Mouse (Mus musculus): ENCODE data around the gene Yju2.

The Yju2 gene

DNA sequence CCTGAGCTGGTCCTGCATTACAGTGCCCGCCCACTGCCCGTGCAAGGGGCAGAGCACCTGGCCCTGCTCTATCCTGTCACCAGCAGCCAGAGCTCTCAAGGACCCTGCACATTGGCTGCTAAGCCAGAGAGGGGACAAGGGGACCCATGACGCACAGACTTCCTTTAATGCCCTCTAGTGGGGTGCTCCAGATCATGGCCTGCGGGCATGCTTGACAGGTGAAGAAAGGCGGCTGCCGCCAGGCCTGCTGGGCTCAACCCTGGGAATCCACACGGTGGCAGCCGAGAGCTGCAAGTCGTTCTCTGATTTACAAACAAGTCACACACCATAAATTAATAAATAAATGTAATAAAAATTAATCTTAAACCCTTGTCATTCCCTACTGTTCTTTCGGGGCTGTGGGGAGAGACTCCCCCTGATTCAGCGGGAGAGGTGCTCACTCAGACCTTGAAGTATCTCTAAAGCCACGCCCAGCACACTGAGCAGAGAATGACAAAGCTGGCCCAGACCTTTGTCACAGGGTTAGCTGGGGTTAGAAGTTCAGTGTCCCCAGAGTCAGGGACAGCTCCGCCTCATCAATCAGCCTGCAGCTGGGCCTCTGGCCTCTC is 17.5 kb downstream of the Yju2 start:
- TF ChIP-seq GATA4 (IDR thresholded peaks at IDR 0.05; ENCODE audit: insufficient replicate concordance, low read length), result no peak

DNA sequence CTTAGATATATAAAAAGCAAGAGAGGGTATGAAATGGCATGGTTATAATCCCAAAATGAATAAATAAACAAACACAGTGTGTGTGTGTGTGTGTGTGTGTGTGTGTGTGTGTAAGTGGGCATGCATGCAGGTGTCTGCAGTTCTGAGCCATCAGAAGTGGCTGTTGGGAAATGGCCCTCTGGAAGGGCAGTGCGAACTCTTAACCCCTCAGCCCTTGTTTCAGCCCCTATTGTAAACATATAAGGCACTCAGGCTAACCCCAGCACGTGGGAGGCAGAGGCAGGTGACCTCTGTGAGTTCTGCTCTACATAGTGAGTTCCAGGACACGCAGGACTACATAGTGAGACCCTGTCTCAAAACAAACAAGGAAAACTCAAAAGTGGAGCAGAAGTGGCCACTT is 18.4 kb downstream of the Yju2 start:
- no peak for TF ChIP-seq GATA4 (IDR thresholded peaks at IDR 0.05; ENCODE audit: insufficient replicate concordance, low read length)

DNA sequence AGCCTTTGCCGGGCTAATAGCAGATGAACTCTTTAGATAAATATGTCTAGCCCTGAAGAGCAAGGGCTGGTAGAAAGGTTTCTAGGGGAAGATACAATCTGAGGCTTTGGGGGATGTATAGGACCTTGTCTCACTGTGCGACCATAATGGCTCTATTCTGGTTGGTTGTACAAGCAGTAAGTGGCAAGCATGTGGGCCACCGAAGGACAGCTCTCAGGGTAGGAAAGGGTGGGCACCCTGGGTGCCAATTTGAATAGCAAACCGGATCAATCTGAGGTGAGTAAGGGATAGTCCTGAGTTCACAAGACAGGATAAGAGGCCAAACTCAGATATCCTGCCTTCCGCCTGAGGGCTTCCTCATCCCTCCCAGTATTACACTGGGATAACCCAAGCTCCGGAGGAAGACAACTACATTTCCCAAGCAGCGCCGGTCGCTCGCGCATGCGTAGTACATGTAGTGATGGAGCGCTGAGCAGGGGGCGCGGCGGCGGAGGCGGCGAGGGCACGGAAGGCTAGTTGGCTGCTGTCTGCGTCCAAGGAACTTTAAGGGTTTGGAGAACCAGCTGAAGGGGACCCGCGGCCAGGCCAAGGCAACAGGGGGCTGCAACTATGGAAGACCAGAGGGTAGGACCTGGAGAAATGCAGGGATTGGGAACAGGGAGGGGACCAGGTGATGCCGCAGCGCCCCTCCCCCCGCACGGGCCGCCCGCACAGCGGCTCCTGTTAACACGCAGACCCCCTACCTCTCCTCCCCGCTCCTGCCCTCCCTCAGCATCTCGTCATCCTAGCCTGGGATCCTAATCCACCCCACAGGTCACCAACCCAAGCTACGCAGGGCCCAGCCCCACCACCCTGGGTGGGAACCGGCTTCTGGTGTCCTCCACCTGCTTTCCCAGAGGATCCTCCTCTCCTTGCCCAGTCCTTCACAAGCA is 27.4 kb downstream of the Yju2 start, which contains the start of gene Fsd1:
Fsd1 (plus strand) TSS at position 480 of the 932 bp plus-strand sequence.
- no peak for TF ChIP-seq GATA4 (IDR thresholded peaks at IDR 0.05; ENCODE audit: insufficient replicate concordance, low read length)

DNA sequence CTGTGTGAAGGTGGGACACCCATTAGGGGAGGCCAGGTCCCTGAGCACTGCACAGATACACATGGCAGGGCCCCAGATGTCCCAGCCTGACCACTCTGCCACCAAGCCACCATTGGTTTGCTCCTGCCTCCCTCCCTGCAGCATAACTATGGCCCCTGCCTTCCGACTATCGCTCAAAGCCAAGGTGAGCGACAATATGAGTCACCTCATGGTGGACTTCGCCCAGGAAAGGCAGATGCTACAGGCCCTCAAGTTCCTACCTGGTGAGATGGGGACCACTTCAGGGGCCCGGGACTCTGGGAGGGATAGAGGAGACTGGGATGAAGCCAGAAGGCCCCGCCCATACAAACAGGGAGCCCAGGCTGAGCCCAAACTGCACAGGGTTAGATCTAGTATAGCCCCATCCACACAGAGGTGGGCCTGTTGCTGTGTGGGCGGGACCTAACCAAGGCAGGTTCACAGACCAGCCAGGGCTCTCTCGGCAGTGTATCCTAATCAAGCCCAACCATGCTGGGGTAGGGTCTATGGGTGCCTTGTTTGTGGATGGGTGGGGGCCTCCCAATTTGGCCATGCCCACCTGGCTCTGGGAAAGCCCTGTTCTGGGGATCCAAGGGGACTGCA is 31.5 kb downstream of the Yju2 start:
- no peak for TF ChIP-seq GATA4 (IDR thresholded peaks at IDR 0.05; ENCODE audit: insufficient replicate concordance, low read length)

DNA sequence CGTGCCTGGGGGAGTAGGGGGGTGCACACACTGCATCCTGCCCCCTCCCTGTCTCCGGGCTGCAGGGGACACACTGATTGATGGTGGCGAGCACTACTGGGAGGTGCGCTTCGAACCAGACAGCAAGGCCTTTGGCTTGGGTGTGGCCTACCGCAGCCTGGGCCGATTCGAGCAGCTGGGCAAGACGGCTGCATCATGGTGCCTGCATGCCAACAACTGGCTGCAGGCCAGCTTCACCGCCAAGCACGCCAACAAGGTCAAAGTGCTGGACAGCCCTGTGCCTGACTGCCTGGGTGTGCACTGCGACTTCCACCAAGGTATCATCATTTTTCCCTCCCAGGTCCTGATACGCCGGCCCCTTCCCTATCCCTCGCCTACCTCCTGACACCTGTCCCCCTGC is 37.1 kb downstream of the Yju2 start:
- TF ChIP-seq GATA4 (IDR thresholded peaks at IDR 0.05; ENCODE audit: insufficient replicate concordance, low read length), result no peak

DNA sequence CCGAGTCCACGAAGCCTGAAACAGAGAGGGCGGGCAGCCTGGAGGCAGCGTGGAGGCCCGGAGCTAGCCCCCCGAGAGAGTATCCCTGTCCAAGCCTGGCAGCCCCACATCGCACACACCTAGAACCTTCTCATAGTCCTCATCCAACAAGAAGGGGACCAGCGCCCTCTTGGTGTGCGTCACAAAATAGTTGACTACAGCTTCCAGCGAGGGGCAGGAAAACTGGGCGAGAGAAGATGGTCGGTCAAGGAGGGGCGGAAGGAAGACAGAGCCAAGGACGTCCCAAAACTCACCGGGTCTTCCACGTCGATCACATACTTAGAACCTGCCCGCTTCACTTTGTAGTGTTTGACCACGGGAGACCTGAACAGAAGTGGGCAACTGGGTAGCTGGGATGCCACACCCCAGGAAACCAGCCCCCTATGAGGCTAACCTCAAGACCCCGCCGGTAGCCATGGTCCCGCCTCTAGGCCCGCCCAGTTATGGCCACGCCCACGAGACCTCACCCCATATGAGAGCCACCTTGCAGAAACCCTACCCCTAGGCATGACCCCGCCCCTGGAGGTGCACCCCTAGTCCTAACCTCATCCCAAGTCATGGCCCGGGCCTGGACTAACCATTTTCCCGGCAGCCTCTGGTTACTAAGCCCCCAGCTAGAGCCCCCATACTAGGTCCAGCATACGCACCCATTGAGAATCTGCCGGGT is 41.0 kb downstream of the Yju2 start:
- no peak for TF ChIP-seq GATA4 (IDR thresholded peaks at IDR 0.05; ENCODE audit: insufficient replicate concordance, low read length)

DNA sequence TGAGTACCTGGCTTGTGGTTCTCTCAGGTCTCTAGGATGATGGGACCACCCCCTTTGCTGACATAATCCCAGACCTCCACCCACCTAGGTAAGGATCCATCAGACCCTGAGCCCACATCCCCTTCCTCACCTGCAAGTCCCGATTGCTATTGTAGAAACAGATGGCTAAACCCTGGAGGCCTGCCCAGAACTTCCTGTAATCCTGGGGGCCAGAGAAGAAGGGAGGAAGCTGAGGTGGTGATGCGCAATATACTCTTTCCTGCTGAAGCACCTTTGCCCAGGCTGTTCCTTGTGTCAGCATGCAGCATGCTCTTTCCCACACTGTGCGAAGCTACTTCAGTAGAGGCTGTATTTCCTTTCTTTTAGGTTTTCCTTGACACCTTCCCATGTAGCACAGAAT is 44.1 kb downstream of the Yju2 start:
- TF ChIP-seq GATA4 (IDR thresholded peaks at IDR 0.05; ENCODE audit: insufficient replicate concordance, low read length), result no peak

DNA sequence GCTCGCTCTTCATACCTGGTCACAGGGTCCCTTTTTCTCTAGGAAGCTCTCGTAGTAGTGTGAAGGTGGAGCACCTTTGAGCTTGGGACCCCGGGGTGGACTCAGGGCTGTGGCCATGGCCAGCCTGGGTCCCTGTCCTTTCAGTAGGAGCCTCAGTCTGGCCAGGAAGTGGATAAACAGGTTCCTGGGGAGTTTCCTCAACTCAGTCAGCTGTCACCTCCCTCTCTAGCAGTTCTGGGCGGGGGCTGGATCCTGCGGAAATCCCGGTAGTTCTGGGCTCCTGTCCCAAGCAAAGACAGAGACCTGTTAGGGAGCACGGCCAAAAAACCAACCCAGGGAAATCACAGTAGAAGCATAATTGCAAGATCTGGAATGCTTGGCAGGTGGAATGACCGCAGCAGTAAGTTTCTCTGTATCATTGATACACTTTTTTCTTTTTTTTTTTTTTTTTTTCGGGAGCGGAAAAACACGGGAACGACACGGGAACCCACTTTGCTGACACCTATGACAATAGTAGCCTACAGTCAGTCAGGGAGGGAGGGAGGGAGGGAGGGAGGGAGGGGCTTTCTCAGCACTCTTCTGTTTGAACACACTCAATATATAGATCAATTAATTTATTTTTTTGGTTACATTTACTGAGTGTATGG is 46.6 kb downstream of the Yju2 start, which contains the start of the genes Stap2 and Mpnd:
Stap2 (minus strand) TSS at position 170 of the 647 bp plus-strand sequence.
Mpnd (plus strand) TSS at position 297 of the 647 bp plus-strand sequence.
- no peak; the same call in 1 of the 2 replicates for TF ChIP-seq GATA4 (IDR thresholded peaks at IDR 0.05; ENCODE audit: insufficient replicate concordance, low read length)

DNA sequence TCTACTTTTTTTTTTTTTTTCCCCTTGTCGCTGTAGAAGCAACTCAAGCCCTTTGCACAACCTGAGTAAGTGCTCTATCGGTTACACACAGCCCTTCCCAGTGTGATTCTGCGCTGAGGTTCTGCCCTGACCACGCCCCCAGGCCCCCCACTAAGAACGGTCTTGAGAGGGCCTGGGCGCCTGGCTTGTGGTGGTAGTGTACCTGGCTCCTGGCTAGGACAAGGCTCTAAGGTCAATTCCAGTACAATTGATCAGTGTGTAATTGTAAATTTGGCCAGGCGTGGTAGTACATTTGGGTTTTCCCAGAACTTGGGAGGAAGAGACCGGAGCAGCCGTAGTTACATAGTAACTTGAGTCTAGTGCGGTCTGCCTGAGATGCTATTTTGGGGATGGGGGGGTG is 48.1 kb downstream of the Yju2 start:
- TF ChIP-seq GATA4 (IDR thresholded peaks at IDR 0.05; ENCODE audit: insufficient replicate concordance, low read length), result no peak

DNA sequence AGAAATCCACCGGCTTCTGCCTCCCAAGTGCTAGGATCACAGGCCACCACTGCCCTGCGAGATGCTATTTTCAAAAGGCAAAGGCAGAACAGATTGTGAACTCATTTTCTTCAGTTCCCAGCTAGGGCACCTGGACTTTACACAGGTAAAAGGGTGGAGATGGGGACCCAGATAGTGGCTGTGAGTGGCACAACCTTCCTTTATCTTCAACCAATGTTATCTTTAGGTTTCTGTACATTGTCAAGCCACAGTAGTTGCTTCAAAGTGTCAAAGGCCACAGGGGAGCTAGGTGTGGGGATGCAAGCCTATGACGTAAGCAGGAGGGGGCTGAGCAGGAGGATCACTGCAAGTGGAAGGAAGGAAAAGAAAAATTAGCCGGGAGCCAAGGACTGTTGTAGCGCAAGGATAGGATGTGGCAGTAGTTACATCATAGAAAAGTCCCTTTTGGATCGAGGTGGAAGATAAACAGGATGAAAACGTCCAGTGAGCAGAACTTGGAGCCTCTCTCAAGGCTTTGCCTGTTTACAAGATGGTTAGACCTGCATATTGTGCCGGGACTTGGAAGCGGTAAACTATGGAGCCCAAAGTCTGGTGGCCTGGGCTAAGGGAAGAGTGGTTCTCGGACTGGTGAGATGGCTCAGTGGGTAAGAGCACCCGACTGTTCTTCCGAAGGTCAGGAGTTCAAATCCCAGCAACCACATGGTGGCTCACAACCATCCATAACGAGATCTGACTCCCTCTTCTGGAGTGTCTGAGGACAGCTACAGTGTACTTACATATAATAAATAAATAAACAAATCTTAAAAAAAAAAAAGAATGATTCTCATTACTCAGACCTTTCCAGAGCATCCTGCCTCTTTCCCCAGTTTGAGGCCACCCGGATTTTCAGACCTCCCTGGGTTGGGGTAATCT is 48.8 kb downstream of the Yju2 start:
- no peak for TF ChIP-seq GATA4 (IDR thresholded peaks at IDR 0.05; ENCODE audit: insufficient replicate concordance, low read length)

DNA sequence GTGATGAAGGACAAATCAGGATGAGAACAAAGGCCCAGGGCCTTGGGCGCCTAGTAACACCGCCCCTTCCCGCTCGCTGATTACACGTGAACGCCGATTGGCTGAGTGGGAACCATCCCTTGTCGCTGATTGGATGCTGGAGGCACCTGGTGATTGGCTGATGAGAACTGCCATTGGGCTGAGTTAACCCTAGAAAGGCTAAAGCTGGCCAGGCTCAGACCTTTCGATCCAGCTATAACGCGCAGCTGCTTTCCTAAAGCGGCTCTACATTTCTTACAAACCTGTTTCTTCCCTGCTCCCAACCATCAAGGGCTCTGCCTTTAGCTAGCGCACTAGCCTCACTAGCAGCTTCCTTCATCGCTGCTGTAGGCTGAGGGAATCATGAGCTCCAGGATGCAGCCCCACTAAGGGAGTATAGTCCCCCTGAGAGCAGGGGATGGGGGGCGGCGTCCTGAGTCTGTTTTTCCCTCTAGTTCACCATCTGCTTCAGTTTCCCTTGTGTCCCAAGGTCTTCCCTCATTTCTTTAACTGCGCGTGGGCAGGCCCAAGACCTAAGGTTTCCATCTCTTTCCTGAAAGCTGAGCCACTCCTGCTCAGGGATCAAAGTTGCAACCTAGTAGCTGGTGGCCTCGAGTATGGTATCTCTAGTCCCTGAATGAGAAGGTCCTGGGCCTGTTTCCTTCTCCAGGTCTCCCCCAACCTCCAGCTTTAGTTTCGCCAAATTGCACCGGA is 49.6 kb downstream of the Yju2 start:
- TF ChIP-seq GATA4 (IDR thresholded peaks at IDR 0.05; ENCODE audit: insufficient replicate concordance, low read length), result peak; percentile 93; the same call in 1 of the 2 replicates

DNA sequence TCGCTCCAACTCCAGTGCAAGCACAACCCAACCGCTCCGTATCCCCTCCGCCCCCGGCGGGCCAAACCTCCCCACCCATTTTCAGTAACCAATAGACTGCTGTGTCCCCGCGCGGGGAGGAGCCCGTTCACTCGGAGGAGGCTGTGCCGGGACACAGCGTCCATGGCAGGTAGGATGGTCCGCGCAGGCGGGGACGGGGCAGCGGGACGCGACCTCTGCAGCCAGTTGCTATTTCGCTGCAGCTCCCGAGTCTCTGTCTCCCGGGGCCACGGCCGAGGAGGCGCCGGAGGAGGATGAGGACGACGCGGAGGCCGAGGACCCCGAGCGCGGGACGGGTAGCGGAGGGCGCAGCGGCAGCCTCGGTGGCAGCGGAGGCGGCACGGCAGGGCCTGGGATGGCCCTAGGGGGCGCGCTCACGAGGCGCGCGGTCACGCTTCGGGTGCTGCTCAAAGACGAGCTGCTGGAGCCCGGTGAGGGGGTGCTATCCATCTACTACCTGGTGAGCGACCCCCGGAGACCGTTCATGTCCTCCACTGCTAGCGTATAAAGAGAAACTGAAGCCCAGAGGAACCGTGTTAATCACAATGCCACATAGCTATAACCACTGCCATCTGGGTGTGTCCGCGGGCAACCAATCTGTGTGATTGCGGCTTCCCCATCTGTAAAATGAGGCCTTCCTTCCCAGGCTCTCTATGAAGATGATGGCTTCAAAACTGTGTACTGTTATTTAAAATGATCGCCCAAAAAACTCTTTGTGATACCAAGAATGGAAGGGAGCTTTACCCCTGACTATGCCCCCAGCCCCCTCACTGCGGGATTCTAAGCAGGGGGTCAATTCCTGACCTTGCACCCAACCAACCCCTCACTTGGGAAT is 50.4 kb downstream of the Yju2 start:
- TF ChIP-seq GATA4 (IDR thresholded peaks at IDR 0.05; ENCODE audit: insufficient replicate concordance, low read length), result peak; percentile 15; the same call in 1 of the 2 replicates
